Mouse (Mus musculus) heart, adult 2 months (tissue): ENCODE measurements at regions not wholly inside any gene's neighbourhood (a gene's known extent, or its start where the extent isn't known, plus 50 kb on each side); places are given as distances from the start of the nearest gene placed in this dataset.
A peak's percentile ranks its signal among the peaks of the same experiment; 100 is the strongest.

ENCODE experiments used
- CTCF ChIP-seq: fragments of 200-600 bp; IDR thresholded peaks from 2 replicates; pipeline ENCODE4 v1.8.1; 2022; ENCODE audit warnings: antibody characterized with exemption, mild to moderate bottlenecking, moderate library complexity
- EP300 ChIP-seq: fragments of 200-500 bp; IDR thresholded peaks from 2 replicates; pipeline ENCODE4 v1.6.1; 2011; ENCODE audit warnings: low read depth, low read length, control low read depth; ENCODE audit not compliant: insufficient read depth
- POLR2A ChIP-seq: fragments of 200-500 bp; IDR thresholded peaks from 2 replicates; pipeline ENCODE4 v1.6.1; 2011; ENCODE audit warnings: mild to moderate bottlenecking, low read depth, low read length, control low read depth; ENCODE audit not compliant: insufficient read depth

GRCm38 (mm10) chr6:84272520-84273311 lies 264.3 kb downstream of the Dysf start:
- peak; percentile 28 for TF ChIP-seq CTCF
- TF ChIP-seq EP300 = no peak
- TF ChIP-seq POLR2A = no peak
